9 mouse cellular contexts compared by ENCODE assay signal in the genomic region with DNA sequence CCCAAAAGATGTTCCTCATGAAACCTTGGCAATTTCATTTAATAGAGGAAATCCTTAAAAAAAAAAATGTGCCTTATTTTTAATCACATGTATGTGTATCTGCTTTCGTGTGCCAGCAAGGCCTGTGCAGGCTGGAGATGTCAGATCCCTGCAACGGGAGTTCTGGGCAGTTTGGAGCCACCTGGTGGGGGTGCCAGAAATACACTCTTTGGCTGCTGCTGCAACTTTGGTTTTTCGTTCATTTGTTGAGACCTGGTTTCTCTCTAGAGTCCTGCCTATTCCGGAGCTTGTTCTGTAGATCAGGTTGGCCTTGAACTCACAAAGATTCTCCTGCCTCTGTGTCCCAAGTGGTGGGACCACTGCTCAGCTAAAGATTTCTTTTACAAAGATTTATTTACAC. TPM values are rescaled to one million over a fixed set of nuclear protein-coding genes. Genes with fewer than 3 reads are reported as not detected.
DNase-seq lines count a peak whose midpoint lies in the region; ATAC-seq and TF ChIP-seq lines count a peak whose summit lies in the region.
"Had no signal": no experiment of that assay in that cellular context is flagged by ENCODE, and none has a peak within 500 bp of the region (broad histone marks: within the 10 kb centered on the region; RNA-seq: fewer than 3 reads in every experiment).

No protein-coding gene starts in this region.

- no peaks in the 10 kb centered on the region for H3K9me3 ChIP-seq in hindbrain, postnatal 0 days (ENCODE audit: low read length)
- no peaks in the 10 kb centered on the region for H3K9me3 ChIP-seq in hindbrain, embryonic 12.5 days (replicated peaks)
- H3K9me3 ChIP-seq: limb, embryonic 13.5 days had no signal

- peak; percentile 31; the same call in 1 of the 2 replicates for TF ChIP-seq CTCF in hindbrain, postnatal 0 days (IDR thresholded peaks at IDR 0.05; ENCODE audit: low read depth)

- H3K27ac ChIP-seq in hindbrain, postnatal 0 days, result no peak overlapping the region
- H3K27ac ChIP-seq in hindbrain, embryonic 12.5 days, result no peak overlapping the region
- H3K27ac ChIP-seq: limb, embryonic 13.5 days had no signal

- H3K4me1 ChIP-seq in hindbrain, postnatal 0 days (ENCODE audit: insufficient read depth, low read length), result no peaks in the 10 kb centered on the region
- H3K4me1 ChIP-seq in hindbrain, embryonic 12.5 days, result peaks cover 4% of the 10 kb centered on the region; the same call in 1 of the 2 replicates

- no peaks in the 10 kb centered on the region for H3K36me3 ChIP-seq in hindbrain, postnatal 0 days (ENCODE audit: insufficient read depth, low read length)
- H3K36me3 ChIP-seq in hindbrain, embryonic 12.5 days, result no peaks in the 10 kb centered on the region
- H3K36me3 ChIP-seq: limb, embryonic 13.5 days had no signal

- no peaks in the 10 kb centered on the region for H3K27me3 ChIP-seq in hindbrain, postnatal 0 days (ENCODE audit: insufficient read depth, low read length)
- H3K27me3 ChIP-seq in hindbrain, embryonic 12.5 days, result no peaks in the 10 kb centered on the region
- H3K27me3 ChIP-seq: limb, embryonic 13.5 days had no signal

- intact Hi-C loops in heart, postnatal 36 days (cut with DNase I), result no loop called here

- H3K4me2 ChIP-seq in hindbrain, postnatal 0 days (ENCODE audit: low read depth, low read length), result no peak overlapping the region
- no peak overlapping the region for H3K4me2 ChIP-seq in hindbrain, embryonic 12.5 days (replicated peaks)
- H3K4me2 ChIP-seq: limb, embryonic 13.5 days had no signal

- 46% methylated on average over 4 of the region's 4 CpGs for WGBS in hindbrain, postnatal 0 days
- whole genome bisulfite sequencing in hindbrain, embryonic 12.5 days, result 51% methylated on average over 4 of the region's 4 CpGs

- no peak overlapping the region for H3K9ac ChIP-seq in hindbrain, postnatal 0 days (replicated peaks; ENCODE audit: low read length)
- H3K9ac ChIP-seq in hindbrain, embryonic 12.5 days, result no peak overlapping the region
- H3K9ac ChIP-seq: limb, embryonic 13.5 days had no signal

- peak; percentile 19 for DNase-seq in hindbrain, postnatal 0 days (ENCODE audit: low spot score)
- peak; percentile 39 for DNase-seq in urinary bladder, postnatal 14 days (ENCODE audit: low spot score)
- DNase-seq in urinary bladder, postnatal 36 days (ENCODE audit: low spot score in 2 of 2), result no peak
- DNase-seq in kidney, postnatal 36 days, result peak; percentile 13 to 71
- DNase-seq in layer of hippocampus, adult 18-20 months (ENCODE audit: low spot score in 2 of 2), result no peak
- DNase-seq in heart, postnatal 36 days, result no peak

- ATAC-seq in hindbrain, postnatal 0 days, result no peak
- ATAC-seq in hindbrain, embryonic 12.5 days (ENCODE audit: low FRiP score), result no peak
- ATAC-seq in erythroid progenitor cell, adult 5-6 weeks (replicated peaks; ENCODE audit: low FRiP score, poor library complexity, severe bottlenecking), result no peak

- H3K4me3 ChIP-seq in hindbrain, postnatal 0 days (ENCODE audit: low read length), result no peak overlapping the region
- no peak overlapping the region for H3K4me3 ChIP-seq in hindbrain, embryonic 12.5 days
- H3K4me3 ChIP-seq: limb, embryonic 13.5 days had no signal

RNA-seq across cellular contexts. Expression of gene Mrps16, which starts 5.4 kb away (rescaled TPM):
- 34.7 and 35.4 TPM in 2 replicates for total RNA-seq in hindbrain, postnatal 0 days (2014; rRNA removed)
- 68.1 and 72.3 TPM in 2 replicates for polyA plus RNA-seq in hindbrain, postnatal 0 days (2015; fragmentation: Nextera tagmentation; extraction: Ambion mirVana)
- 65.0 and 67.4 TPM in 2 replicates for polyA plus RNA-seq in hindbrain, embryonic 12.5 days (2016; fragmentation: Nextera tagmentation; extraction: Ambion mirVana)
- total RNA-seq in layer of hippocampus, adult 18-20 months (2021), result 10 to 100 TPM; 32.4 to 37.1 TPM
- 9.2 and 20.2 TPM in 2 replicates for total RNA-seq in erythroid progenitor cell, adult 5-6 weeks (2015; ENCODE audit: low replicate concordance)
- total RNA-seq in erythroid progenitor cell, adult 5-6 weeks (2017; ENCODE audit: low replicate concordance), result 6.9 and 15.9 TPM in 2 replicates
- total RNA-seq in heart, postnatal 36 days (2021), result 10 to 100 TPM; 64.9 to 71.7 TPM

RNA-seq across cellular contexts. Expression of gene Dnajc9, which starts 10.2 kb away (rescaled TPM):
- 29.2 and 44.2 TPM in 2 replicates for total RNA-seq in hindbrain, postnatal 0 days (2014; rRNA removed)
- 111 and 114 TPM in 2 replicates for polyA plus RNA-seq in hindbrain, postnatal 0 days (2015; fragmentation: Nextera tagmentation; extraction: Ambion mirVana)
- polyA plus RNA-seq in hindbrain, embryonic 12.5 days (2016; fragmentation: Nextera tagmentation; extraction: Ambion mirVana), result 150 and 158 TPM in 2 replicates
- 10 to 100 TPM; 31.1 to 32.2 TPM for total RNA-seq in layer of hippocampus, adult 18-20 months (2021)
- 86.9 and 96.0 TPM in 2 replicates for total RNA-seq in erythroid progenitor cell, adult 5-6 weeks (2015; ENCODE audit: low replicate concordance)
- total RNA-seq in erythroid progenitor cell, adult 5-6 weeks (2017; ENCODE audit: low replicate concordance), result 210 and 262 TPM in 2 replicates
- total RNA-seq in heart, postnatal 36 days (2021), result 10 to 100 TPM; 10.7 to 13.8 TPM

RNA-seq across cellular contexts. Expression of gene Fam149b, which starts 50.9 kb away (rescaled TPM):
- 42.1 and 44.4 TPM in 2 replicates for total RNA-seq in hindbrain, postnatal 0 days (2014; rRNA removed)
- polyA plus RNA-seq in hindbrain, postnatal 0 days (2015; fragmentation: Nextera tagmentation; extraction: Ambion mirVana), result 25.9 and 28.8 TPM in 2 replicates
- 52.5 and 53.2 TPM in 2 replicates for polyA plus RNA-seq in hindbrain, embryonic 12.5 days (2016; fragmentation: Nextera tagmentation; extraction: Ambion mirVana)
- total RNA-seq in layer of hippocampus, adult 18-20 months (2021), result 10 to 100 TPM; 46.3 to 47.6 TPM
- 13.4 and 27.4 TPM in 2 replicates for total RNA-seq in erythroid progenitor cell, adult 5-6 weeks (2015; ENCODE audit: low replicate concordance)
- 17.8 and 24.6 TPM in 2 replicates for total RNA-seq in erythroid progenitor cell, adult 5-6 weeks (2017; ENCODE audit: low replicate concordance)
- 10 to 100 TPM; 29.6 to 35.0 TPM for total RNA-seq in heart, postnatal 36 days (2021)

RNA-seq across cellular contexts. Expression of gene Ecd, which starts 50.9 kb away (rescaled TPM):
- total RNA-seq in hindbrain, postnatal 0 days (2014; rRNA removed), result 29.8 and 38.6 TPM in 2 replicates
- polyA plus RNA-seq in hindbrain, postnatal 0 days (2015; fragmentation: Nextera tagmentation; extraction: Ambion mirVana), result 37.3 and 38.4 TPM in 2 replicates
- 55.0 and 59.5 TPM in 2 replicates for polyA plus RNA-seq in hindbrain, embryonic 12.5 days (2016; fragmentation: Nextera tagmentation; extraction: Ambion mirVana)
- 10 to 100 TPM; 31.5 to 32.4 TPM for total RNA-seq in layer of hippocampus, adult 18-20 months (2021)
- 13.7 and 15.1 TPM in 2 replicates for total RNA-seq in erythroid progenitor cell, adult 5-6 weeks (2015; ENCODE audit: low replicate concordance)
- 13.1 and 23.3 TPM in 2 replicates for total RNA-seq in erythroid progenitor cell, adult 5-6 weeks (2017; ENCODE audit: low replicate concordance)
- total RNA-seq in heart, postnatal 36 days (2021), result 10 to 100 TPM; 34.3 to 35.3 TPM

RNA-seq across cellular contexts. Expression of gene Cfap70, which starts 53.2 kb away (rescaled TPM):
- 0.11 and 0.31 TPM in 2 replicates for total RNA-seq in hindbrain, postnatal 0 days (2014; rRNA removed)
- 1.8 and 2.2 TPM in 2 replicates for polyA plus RNA-seq in hindbrain, postnatal 0 days (2015; fragmentation: Nextera tagmentation; extraction: Ambion mirVana)
- polyA plus RNA-seq in hindbrain, embryonic 12.5 days (2016; fragmentation: Nextera tagmentation; extraction: Ambion mirVana), result 0.73 and 2.3 TPM in 2 replicates
- 1 to 10 TPM; 1.4 to 1.9 TPM for total RNA-seq in layer of hippocampus, adult 18-20 months (2021)
- not detected in 2 replicates for total RNA-seq in erythroid progenitor cell, adult 5-6 weeks (2015; ENCODE audit: low replicate concordance)
- total RNA-seq in erythroid progenitor cell, adult 5-6 weeks (2017; ENCODE audit: low replicate concordance), result not detected in 2 replicates
- total RNA-seq in heart, postnatal 36 days (2021), result not detected

Comparison
In these comparisons a context has a peak if more than half of its experiments do, and no peak if none do; other contexts are left out.
1. DNase-seq: peak in hindbrain, postnatal 0 days (single experiment), urinary bladder, postnatal 14 days (single experiment) and kidney, postnatal 36 days (2 of 2); none in urinary bladder, postnatal 36 days (0 of 2), layer of hippocampus, adult 18-20 months (0 of 2) and heart, postnatal 36 days (0 of 2).